Mouse (Mus musculus): ENCODE measurements at regions not wholly inside any gene's neighbourhood (a gene's known extent, or its start where the extent isn't known, plus 50 kb on each side); places are given as distances from the start of the nearest gene placed in this dataset.

DNA sequence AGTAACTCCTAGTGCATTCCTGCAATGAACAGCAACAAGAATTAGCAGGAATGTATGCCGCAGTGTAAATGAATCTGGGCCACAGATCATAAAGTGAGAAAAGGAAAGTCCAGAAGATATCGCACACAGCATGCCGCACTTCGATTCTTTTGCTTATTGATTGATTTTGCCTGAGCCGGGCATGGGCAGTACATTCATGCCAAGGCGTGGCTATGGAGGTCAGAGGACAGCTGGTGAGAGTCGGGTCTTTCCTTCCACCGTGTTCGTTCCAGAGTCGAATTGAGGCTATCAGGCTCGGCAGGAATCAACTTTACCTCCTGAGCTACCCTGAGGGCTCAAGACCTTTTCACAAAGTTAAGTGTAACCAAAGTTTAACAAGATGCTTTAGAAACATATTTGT lies 372.3 kb upstream of the Jarid2 start:
- DNase-seq = no peak

- no peak for DNase-seq
Observed at GRCm38 (mm10) chr13:44359344-44359743, 369.9 kb upstream of the Jarid2 start.

GRCm38 (mm10) chr13:44360016-44360415 lies 369.3 kb upstream of the Jarid2 start:
- no peak for DNase-seq

- no peak for DNase-seq
Observed at GRCm38 (mm10) chr13:44360725-44361290, 368.5 kb upstream of the Jarid2 start.

DNA sequence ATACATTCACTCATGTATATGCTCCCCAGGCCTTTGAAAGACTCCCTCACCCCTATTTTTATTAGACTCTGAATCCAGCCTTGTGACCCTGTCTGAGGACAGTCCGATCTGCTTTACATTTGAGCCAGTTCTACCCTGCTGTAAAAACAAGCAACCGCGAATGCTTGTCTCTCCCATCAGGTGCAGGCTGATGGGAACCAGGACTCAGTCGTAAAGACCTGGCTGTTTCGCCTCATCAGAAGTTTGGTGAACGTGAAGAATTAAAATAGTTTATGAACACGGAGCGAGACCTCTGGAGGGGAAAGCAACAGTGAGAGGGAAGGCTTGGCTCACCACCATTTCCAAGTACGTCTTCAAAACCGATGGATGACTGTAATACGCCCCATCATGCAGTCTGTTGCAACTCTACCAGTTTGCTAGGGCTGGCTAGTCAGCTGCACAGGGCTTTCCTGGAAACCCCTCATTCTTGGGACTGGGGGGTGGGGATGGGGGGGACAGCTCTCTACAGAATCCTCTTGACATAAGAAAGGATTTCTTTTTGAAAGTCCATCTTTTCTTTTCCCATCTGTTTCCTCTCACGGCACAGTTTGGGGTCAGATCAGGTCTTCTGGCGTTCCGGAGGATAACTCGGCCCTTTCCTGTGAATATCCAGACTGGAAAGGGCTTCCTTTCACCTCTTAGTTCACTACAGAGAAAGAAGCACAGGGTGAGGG lies 366.8 kb upstream of the Jarid2 start:
- DNase-seq = no peak

DNA sequence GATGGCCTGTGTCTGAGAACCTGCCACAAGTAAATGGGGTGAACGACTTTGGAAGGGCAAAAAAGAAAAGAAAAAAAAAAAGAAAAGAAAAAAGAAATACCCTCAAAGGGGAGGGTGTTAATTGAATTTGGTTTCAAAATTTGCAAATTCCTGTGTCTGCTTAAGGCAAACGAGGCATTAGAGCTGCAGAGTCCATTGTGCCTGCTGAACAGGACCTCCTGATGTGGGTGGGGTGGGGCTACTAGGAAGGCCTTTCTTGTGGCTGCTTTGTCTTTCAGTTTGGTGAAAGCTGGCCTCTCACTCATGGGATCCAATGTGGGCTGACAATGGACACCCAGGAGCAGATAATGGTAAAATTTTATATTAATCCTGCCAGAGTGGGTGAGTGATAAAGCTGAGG lies 366.3 kb upstream of the Jarid2 start:
- DNase-seq = no peak

GRCm38 (mm10) chr13:44369301-44369700 lies 360.0 kb upstream of the Jarid2 start:
- no peak for DNase-seq

GRCm38 (mm10) chr13:44372361-44372877 lies 356.9 kb upstream of the Jarid2 start:
- no peak for DNase-seq

DNA sequence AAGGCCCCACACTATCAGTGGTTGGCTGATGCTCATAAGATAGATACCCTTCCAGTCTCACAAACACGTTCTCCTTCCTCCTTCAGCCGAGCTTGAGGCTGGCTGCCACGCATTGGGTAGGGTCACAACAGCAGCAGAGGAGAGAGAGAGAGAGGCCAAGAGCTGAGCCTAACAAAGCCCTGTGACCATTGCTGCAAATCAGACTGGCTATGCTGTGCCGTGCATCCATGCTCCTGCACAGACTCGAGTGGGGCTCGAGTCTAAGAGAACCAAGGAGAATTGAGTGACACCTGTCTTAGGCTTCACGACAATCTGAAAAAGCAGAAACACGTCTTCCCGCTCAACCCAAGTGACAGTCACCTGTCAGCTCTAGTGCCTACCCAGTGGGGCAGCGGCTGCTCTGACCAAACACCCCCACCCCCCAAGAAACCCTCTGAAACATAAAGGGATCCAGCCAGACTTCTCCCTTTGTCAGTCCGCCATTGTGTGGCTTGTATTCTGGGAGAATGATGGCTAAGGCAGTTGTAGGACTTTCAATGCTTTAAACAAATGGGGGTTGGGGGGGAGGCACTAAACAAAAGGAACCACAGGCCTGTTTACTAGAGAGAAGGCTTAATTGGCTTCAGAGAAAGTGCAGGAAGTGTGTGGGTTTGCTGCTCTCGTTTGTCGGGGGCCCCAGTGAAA lies 353.7 kb upstream of the Jarid2 start:
- no peak for DNase-seq

DNA sequence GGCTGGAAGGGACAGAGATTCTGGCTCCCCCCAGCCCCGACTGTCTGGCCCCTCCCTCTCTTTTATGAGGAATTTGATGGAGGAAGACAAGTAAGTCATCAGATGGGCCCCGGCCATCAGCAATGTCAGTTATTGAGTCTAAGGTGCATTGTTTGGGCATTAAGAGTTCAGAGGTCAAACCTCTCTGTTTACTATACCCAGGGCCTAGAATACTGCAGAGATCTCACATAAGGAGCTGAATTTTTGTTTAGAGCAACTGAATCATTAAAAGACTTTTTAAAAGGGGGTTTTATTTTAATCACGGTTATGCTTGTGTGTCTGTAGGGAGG lies 353.1 kb upstream of the Jarid2 start:
- DNase-seq = no peak

DNA sequence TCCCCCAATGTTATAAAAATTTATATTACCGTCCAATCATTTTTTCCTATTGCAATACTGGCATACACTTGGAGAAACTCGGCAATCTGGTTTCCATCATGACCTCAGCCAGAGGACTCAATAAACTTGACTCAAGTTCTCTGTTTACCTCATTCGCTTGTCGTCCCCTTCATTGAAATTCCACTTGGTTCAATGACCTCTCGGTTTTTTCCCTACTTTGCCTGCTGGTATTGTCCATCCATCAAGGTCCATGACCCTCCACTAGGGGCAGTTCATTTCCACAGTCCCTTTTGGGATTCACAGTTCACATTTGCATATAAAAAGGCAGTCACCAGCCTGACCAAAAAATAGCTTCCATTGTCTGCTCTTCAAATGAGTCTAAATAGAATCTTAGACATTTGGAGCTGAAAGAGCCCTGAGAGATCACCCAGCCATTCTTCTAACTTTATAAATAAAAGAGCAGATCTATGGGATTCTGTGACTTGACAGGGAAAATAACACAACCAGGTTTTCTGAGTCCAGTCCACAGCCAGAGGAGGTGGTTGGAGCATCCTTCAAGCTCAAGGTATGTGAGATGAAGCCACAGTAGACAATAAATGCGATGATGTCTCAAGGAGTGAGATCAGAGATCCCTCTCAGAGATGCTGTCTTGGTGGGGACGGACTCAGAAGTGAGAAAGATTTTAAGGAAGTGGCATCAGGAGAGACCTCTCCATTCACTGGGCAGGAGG lies 347.4 kb upstream of the Jarid2 start:
- DNase-seq = no peak

DNA sequence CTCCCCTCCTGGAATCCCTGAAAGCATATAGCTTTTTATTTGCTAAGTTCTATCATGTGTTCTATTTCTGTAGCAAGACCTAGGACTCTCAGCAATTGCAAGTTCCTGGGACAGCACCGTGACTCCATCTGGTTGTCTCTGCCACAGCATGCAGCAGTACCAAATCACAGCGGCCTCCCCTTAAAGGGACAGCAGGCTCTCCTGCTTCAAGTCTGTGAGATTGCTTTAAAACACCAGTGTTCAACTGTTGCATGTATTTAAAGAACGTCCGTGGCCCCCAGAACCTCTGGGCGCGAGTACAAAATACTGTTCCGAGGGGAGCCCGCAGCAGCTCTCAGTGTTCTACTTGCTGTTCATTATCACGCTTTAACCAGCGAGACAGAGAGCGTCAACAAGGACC lies 346.0 kb upstream of the Jarid2 start:
- peak; percentile 32 for DNase-seq

DNA sequence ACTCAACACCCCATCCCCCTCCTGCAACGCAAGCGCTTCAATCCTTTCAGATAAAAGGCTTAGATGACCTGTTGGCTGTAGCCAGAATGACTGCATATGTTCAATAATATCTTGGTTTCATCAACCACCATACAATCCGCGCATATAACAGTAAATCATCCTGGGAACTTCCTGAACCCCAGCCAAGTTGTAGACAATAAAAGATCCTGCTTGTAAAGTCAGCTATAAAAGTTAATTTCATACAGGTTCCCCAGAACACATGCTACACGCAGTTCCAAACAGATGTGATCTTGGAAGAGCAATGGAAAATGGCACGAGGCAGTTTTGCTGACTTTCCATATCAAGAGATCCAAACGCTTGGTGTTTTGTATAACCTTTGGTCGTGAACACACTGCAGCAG lies 342.5 kb upstream of the Jarid2 start:
- no peak for DNase-seq

GRCm38 (mm10) chr13:44389696-44390095 lies 339.6 kb upstream of the Jarid2 start:
- no peak for DNase-seq

GRCm38 (mm10) chr13:44390666-44391390 lies 338.4 kb upstream of the Jarid2 start:
- no peak for DNase-seq

DNA sequence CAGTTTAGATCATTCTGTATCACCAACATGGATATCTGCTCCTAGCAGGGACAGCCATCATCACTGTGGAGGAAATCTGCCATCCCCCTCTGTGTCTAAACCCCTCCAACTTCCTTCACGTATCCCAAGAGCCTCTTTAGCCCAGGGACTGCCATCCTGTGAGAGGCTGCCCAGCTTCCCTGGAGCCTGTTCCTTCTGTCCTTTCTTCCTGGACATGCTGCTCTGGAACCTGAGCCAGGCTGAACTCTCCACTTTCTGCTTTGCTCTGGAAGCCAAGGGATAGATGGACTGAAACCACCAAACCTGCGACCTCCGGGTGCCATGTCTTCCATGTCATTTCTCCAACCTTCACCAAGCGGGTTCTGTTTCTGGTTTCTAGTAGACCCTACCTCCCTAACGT lies 335.3 kb upstream of the Jarid2 start:
- DNase-seq = no peak

- no peak for DNase-seq
Observed at GRCm38 (mm10) chr13:44398613-44399369, 330.5 kb upstream of the Jarid2 start.

- DNase-seq = no peak
Observed at GRCm38 (mm10) chr13:44399370-44399685, 329.9 kb upstream of the Jarid2 start.

- DNase-seq = no peak
Observed at GRCm38 (mm10) chr13:44399831-44400321, 329.4 kb upstream of the Jarid2 start.

- DNase-seq = peak; percentile 35
Observed at GRCm38 (mm10) chr13:44404010-44404575, 325.2 kb upstream of the Jarid2 start.

DNA sequence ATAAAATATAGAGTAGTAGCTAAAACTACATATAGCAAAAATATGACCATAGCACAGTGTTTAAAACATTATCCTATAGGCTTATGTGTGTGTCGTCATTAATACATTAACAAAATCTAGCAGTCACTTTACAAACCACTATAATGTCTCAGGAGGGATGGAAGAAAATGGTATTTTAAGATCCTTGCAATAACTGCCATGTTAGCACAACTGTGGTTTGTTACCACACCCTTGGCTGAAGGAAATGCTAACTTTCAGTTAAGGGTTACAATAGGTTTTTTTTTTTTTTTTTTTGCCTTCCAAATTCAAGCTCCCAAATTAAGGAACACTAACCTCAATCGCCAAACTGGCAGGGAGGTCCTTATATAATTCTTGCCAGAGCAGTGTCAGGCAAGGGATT lies 322.0 kb upstream of the Jarid2 start:
- no peak for DNase-seq

DNA sequence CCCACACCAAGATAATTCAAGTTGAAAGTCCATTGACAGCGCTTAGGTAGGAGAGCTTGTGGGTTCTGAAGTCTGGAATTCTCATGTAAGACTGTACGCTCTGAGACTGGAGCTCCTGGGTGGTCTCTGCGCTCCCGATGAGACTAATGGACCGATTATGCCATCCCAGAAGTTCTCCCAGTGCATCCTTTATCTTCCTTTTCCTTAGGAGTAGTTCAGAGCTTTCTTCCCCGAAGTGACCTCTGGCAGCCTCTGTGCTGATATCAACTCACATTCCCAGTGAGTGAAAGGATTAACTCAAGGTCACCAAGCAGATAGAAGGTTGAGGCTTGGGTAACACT lies 320.7 kb upstream of the Jarid2 start:
- DNase-seq = no peak

Data from heart, postnatal 4 days (tissue).